In genomic region chr4:22208531-22208930, GRCm38 (mm10) we compare ENCODE assay signal across 28 mouse cellular contexts.
DNase-seq lines count a peak whose midpoint lies in the region; ATAC-seq and TF ChIP-seq lines count a peak whose summit lies in the region.
"Had no signal": no experiment of that assay in that cellular context is flagged by ENCODE, and none has a peak within 500 bp of the region (broad histone marks: within the 10 kb centered on the region; RNA-seq: fewer than 3 reads in every experiment).

No protein-coding gene starts in this region.

- no peak for ATAC-seq in kidney, postnatal 0 days (replicated peaks; ENCODE audit: low FRiP score, low read depth)
- ATAC-seq in forebrain, embryonic 11.5 days (replicated peaks; ENCODE audit: low FRiP score) = no peak
- ATAC-seq: activated CD4-positive, CD25-positive, alpha-beta regulatory T cell, adult 4 months; CD4-positive, CD25-positive, alpha-beta regulatory T cell, adult 4 months; forebrain, embryonic 13.5 days; forebrain, embryonic 15.5 days; forebrain, postnatal 0 days; Patski had no signal

- peak; percentile 18 for DNase-seq in kidney, postnatal 0 days (ENCODE audit: low spot score)
- DNase-seq in kidney, adult 8-10 months = no peak
- DNase-seq in 3134 (ENCODE audit: extremely low read depth, insufficient read length, low spot score) = peak; percentile 50
- peak; percentile 57 for DNase-seq in Muller cell, postnatal 12 days (ENCODE audit: inconsistent ontology term)
- DNase-seq in fibroblast of lung, adult 2 months (ENCODE audit: low read depth) = peak; percentile 42
- no peak for DNase-seq in heart, adult 2 months
- DNase-seq in urinary bladder, postnatal 36 days (ENCODE audit: low spot score in 2 of 2) = no peak
- DNase-seq in forebrain, embryonic 11.5 days (ENCODE audit: low spot score) = no peak
- DNase-seq: adrenal gland, adult 8-10 months; adrenal gland, postnatal 14 days; adrenal gland, postnatal 36 days; B cell, adult 2 months; cerebellum, adult 11-12 months; cerebellum, adult 2 months; cerebellum, adult 9-10 months; cerebellum, postnatal 10 days; cerebellum, postnatal 25 days; forebrain, postnatal 0 days had no signal

- H3K79me2 ChIP-seq in heart, adult 2 months (replicated peaks; ENCODE audit: control insufficient read depth, insufficient read depth, low read length) = no peaks in the 10 kb centered on the region

- 61% methylated on average over 5 of the region's 5 CpGs for WGBS in kidney, postnatal 0 days
- WGBS in heart, adult 2 months = 67% methylated on average over 5 of the region's 5 CpGs
- 87% methylated on average over 5 of the region's 5 CpGs for WGBS in forebrain, embryonic 11.5 days

- TF ChIP-seq CTCF in kidney, postnatal 0 days (IDR thresholded peaks at IDR 0.05; ENCODE audit: low read depth) = no peak
- no peak for TF ChIP-seq CTCF in heart, adult 2 months (IDR thresholded peaks at IDR 0.05)

- H3K9ac ChIP-seq in kidney, postnatal 0 days (ENCODE audit: low read depth, low read length) = no peak overlapping the region
- H3K9ac ChIP-seq in heart, adult 2 months (ENCODE audit: low read depth, low read length) = no peak overlapping the region
- H3K9ac ChIP-seq in forebrain, embryonic 11.5 days (ENCODE audit: low read length) = no peak overlapping the region
- H3K9ac ChIP-seq: embryonic facial prominence, embryonic 12.5 days; forebrain, embryonic 13.5 days; forebrain, embryonic 15.5 days; forebrain, postnatal 0 days had no signal

- no peaks in the 10 kb centered on the region for H3K27me3 ChIP-seq in kidney, postnatal 0 days (ENCODE audit: insufficient read depth, low read length)
- H3K27me3 ChIP-seq in heart, adult 2 months (ENCODE audit: control insufficient read depth, insufficient read depth, low read length) = no peaks in the 10 kb centered on the region
- H3K27me3 ChIP-seq in forebrain, embryonic 11.5 days (ENCODE audit: control insufficient read depth, insufficient read depth, low read length) = no peaks in the 10 kb centered on the region
- H3K27me3 ChIP-seq: CH12.LX; embryonic facial prominence, embryonic 12.5 days; forebrain, embryonic 13.5 days; forebrain, embryonic 15.5 days had no signal

- H3K4me1 ChIP-seq in kidney, postnatal 0 days (replicated peaks; ENCODE audit: insufficient read depth, low read length) = no peaks in the 10 kb centered on the region
- no peaks in the 10 kb centered on the region for H3K4me1 ChIP-seq in heart, adult 2 months (ENCODE audit: control insufficient read depth, insufficient read depth, low read length)
- H3K4me1 ChIP-seq in forebrain, embryonic 11.5 days (replicated peaks; ENCODE audit: control insufficient read depth, insufficient read depth, low read length) = no peaks in the 10 kb centered on the region
- H3K4me1 ChIP-seq: embryonic facial prominence, embryonic 10.5 days; embryonic facial prominence, embryonic 12.5 days; forebrain, embryonic 10.5 days; forebrain, embryonic 13.5 days; forebrain, embryonic 15.5 days had no signal

- no peak overlapping the region for H3K27ac ChIP-seq in kidney, postnatal 0 days
- H3K27ac ChIP-seq in heart, adult 2 months = no peak overlapping the region
- no peak overlapping the region for H3K27ac ChIP-seq in forebrain, embryonic 11.5 days (ENCODE audit: low read depth, low read length)
- H3K27ac ChIP-seq: embryonic facial prominence, embryonic 10.5 days; embryonic facial prominence, embryonic 12.5 days; forebrain, embryonic 10.5 days; forebrain, embryonic 13.5 days; forebrain, embryonic 15.5 days had no signal

- no peak for TF ChIP-seq POLR2A in heart, adult 2 months (IDR thresholded peaks at IDR 0.05; ENCODE audit: insufficient read depth, low read depth, low read length)

- H3K4me3 ChIP-seq in kidney, postnatal 0 days (replicated peaks; ENCODE audit: low read depth, low read length) = no peak overlapping the region
- no peak overlapping the region for H3K4me3 ChIP-seq in heart, adult 2 months
- H3K4me3 ChIP-seq in forebrain, embryonic 11.5 days (ENCODE audit: low read depth, low read length) = no peak overlapping the region
- H3K4me3 ChIP-seq: embryonic facial prominence, embryonic 10.5 days; embryonic facial prominence, embryonic 12.5 days; forebrain, embryonic 10.5 days; forebrain, embryonic 13.5 days; forebrain, embryonic 15.5 days had no signal

- intact Hi-C loops in heart, adult 2 months (cut with DNase I) = no loop called here

- no peaks in the 10 kb centered on the region for H3K36me3 ChIP-seq in kidney, postnatal 0 days (ENCODE audit: insufficient read depth, low read length)
- H3K36me3 ChIP-seq in heart, adult 2 months (ENCODE audit: control insufficient read depth, insufficient read depth, low read length) = no peaks in the 10 kb centered on the region
- H3K36me3 ChIP-seq in forebrain, embryonic 11.5 days (ENCODE audit: control insufficient read depth, insufficient read depth, low read length) = no peaks in the 10 kb centered on the region
- H3K36me3 ChIP-seq: embryonic facial prominence, embryonic 10.5 days; embryonic facial prominence, embryonic 12.5 days; forebrain, embryonic 10.5 days; forebrain, embryonic 15.5 days; G1E had no signal

- TF ChIP-seq EP300 in heart, adult 2 months (IDR thresholded peaks at IDR 0.05; ENCODE audit: insufficient read depth, low read depth, low read length) = no peak

- H3K4me2 ChIP-seq in kidney, postnatal 0 days (ENCODE audit: low read length) = no peak overlapping the region
- H3K4me2 ChIP-seq in forebrain, embryonic 11.5 days (ENCODE audit: low read depth, low read length, severe bottlenecking) = no peak overlapping the region
- H3K4me2 ChIP-seq: embryonic facial prominence, embryonic 12.5 days; forebrain, embryonic 13.5 days; forebrain, embryonic 15.5 days had no signal

- H3K9me3 ChIP-seq in kidney, postnatal 0 days (replicated peaks; ENCODE audit: low read length) = no peaks in the 10 kb centered on the region
- H3K9me3 ChIP-seq in forebrain, embryonic 11.5 days (ENCODE audit: control insufficient read depth, low read length) = no peaks in the 10 kb centered on the region
- H3K9me3 ChIP-seq: embryonic facial prominence, embryonic 10.5 days; embryonic facial prominence, embryonic 12.5 days; forebrain, embryonic 10.5 days; forebrain, embryonic 13.5 days; forebrain, embryonic 15.5 days; G1E had no signal

Comparison
In these comparisons a context has a peak if more than half of its experiments do, and no peak if none do; other contexts are left out.
1. DNase-seq: peak in kidney, postnatal 0 days (single experiment), 3134 (single experiment), Muller cell, postnatal 12 days (single experiment) and fibroblast of lung, adult 2 months (single experiment); none in kidney, adult 8-10 months (0 of 2), heart, adult 2 months (0 of 2), urinary bladder, postnatal 36 days (0 of 2) and forebrain, embryonic 11.5 days (single experiment).